Mouse (Mus musculus) monocyte, adult 2 months (primary cell): Measurements from ENCODE around the gene Mif.
"Not testable (repeated sequence)": the region's sequence is repeated elsewhere in the genome, so short reads cannot be mapped to it uniquely, and the experiment has no call there.

ENCODE experiments used
- DNase-seq, 2 experiments: peaks; one replicate each; pipeline ENCODE4 v3.0.0; 2022; ENCODE audit warnings: low spot score in 2 of 2, low read depth in 1 of 2

The Mif gene

DNA sequence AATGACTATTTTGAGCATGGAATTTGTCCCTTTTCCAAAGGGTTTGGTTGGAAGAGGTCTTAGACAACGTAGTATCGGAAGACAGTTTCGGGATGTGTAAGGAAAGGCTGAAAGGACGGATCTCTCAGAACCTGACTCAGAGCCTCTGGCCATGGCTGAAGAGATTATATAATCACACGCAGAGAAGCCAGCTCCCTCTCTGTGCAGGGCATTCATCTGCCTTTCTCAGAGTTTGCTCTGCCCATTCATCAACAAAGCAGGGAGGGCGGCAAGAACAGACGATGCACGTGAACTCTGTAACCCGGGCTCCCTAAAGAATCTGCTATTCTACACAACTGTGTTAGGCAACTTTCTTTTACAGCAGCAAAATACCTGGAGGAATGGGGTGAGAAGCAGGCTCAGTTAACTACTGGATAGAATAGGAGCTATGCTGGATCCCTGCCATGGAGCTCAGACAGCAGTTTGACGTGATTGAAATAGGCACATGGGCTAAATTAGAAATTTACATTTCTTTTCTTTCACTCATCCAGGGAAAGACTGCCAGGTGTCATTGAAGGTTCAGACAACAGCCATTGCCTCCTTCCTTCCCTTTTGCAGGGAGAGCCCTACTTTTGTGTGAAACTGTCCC is 13.6 kb upstream of the Mif start:
- DNase-seq: no peak

DNA sequence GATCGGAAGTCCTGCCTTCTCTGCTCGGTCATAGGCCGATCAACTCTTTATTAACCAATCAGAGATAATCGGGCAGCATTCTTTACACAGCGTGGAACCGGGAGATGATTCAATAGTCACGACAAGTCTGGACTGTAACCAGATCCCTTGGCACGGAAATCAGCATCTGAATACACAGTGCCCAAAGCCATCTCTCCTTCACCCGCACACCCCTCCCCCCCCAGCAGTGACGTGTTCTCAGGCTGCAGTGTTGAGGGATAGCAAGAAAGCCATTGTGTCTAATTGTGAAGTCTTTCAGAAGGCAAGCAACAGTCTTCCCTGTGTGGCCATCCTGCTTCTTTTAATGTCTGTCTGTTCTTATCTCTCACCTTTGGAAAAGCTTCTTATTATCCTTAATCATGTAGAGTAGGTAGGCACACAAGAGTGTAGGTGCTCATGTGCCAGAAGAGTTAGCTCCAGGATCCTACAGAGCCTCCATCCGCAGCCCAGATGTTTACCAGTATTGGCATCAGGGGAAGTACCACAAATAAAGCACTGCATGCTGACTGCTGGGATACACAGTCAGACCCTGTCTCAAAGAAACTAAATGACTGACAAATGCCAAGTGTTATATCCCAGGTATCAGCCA is 13.0 kb upstream of the Mif start:
- DNase-seq: no peak

DNA sequence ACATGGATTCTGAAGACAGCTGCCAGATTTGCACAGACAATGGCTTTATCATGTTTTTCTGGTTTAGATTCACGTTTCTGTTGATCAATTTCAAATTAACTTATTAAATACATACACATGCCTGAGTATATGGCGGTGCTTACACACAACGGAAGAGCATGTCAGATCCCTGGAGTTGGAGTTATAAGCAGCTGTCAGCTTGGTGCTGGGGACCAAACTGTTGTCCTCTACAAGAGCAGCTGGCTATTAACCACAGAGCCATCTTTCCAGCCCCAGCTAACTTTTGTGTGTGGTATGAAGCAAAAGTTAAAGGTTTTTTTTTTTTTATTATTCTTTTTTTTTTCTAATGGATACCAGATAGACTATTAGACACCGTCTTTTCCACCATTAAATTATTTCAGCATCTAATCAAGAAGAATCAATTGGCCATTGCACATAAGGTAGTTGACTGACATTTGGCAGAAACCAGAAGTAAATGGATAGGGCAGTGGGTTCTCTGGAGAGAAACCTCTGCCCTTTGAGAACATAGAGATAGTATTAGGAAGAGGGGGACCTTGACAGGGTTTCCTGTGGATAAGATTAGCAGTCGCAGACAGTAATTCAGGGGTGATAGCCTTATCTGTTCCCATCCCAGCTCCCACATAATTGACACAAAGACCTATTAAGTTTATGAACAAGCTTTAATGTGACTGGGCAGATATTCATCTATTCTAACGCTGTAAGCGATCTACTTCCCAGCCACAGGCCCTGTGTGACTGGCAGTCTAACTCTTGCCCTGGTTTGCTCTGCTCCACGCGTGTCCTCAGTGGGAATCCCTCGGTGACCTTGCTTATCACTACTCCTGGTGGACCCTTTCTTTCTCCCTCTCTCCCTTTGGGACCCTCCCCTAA is 12.2 kb upstream of the Mif start:
- no peak for DNase-seq

DNA sequence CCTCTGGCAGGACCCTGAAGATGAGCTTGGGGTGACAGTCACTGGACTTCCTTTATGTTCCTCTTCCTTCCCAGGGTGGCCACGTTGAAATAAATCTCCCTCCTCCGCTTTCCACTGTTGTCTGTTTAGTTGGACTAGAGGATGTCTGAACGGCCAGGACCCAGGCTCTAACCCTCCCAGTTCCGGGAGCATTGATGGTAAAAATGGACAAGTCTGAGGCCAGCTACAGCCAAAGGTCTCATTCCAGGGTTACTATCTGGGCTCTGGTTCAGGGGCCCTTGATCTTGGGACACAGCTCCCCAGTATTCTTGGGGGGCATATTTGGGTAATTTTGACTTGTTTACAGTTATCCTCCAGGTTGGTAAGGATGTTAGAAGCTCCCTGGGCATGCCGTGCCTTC is 1.5 kb upstream of the Mif start:
- DNase-seq: no peak

DNA sequence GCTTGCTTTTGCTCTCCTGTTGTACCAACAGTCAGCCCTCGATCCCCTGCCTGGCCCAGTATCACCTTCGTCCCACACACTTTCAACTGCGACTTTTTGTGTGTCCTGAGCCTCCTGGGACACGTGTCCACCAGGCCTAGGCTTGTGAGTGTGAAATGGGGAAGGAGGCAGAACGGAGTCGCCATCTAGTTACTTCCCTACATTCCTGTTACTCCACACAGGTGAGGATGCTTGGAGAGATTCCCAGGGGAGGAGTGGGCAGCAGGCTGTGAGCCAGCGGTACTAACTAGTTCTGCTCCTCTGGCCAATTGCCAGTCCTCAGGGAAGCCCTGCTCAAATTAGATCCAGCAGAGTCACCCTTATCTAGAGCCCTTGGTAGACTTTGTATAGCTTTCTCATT is 706 bp upstream of the Mif start:
- no peak for DNase-seq

DNA sequence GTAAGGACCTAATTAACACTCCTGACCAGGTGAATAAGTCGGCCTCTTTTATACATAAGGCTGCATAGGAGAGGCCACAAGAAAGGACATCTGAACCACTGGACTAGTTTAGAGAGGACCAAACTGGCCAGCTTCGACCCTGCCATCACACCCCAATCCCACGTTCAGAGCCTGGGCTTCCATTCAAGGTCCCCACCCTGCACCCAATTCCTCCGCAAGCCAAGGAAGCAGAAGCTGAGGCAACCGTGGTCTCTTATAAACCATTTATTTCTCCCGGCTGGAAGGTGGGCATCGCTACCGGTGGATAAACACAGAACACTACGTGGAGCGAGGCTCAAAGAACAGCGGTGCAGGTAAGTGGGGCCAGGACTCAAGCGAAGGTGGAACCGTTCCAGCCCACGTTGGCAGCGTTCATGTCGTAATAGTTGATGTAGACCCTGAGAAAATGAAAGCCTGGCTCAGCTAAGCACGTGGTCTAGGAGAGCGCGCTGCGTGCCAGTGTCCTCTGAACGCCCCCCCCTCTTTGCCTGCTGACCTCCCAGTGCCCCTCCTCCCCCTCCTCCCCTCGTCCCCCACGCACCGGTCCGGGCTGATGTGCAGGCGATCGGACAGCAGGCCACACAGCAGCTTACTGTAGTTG is 813 bp downstream of the Mif start:
- no peak for DNase-seq

DNA sequence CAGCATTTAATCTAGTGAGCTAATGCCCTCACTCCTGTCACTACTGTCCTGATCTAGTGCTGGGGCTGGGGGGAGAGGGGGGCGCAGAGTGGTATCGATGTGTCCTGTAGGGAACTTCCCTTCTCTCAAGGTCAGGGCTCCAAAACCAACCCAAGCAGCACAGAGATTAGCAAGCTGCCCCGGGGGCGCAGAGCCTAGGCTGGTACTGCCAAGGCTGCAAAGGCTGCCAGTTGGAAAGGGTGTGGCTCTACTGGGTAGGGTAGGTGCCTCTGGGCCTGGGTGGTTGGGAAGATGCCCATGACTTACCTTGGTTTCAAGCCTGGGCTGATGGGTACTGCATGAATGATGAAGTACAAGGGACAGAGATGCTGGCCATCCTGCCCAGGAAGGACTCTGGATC is 2.4 kb downstream of the Mif start:
- DNase-seq: no peak

DNA sequence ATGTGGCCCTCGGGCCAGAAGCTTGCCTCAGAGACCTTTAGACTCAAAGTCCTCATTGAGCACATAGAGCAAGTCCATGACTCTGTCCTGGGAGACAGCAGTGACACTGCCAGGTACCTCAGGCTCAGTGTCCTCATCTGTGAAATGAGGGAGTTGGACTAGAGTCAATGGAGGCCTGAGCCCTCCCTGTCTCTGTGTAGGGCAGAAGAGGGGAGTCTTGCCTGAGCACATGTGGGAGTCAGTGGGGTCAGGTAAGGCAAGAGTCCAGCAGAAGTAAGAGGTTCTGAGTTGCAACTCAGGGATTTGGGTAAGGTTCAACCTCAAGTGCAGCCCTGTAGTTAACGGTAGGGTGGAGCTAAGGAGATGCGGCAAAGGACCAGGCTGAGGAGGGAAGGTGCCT is 3.1 kb downstream of the Mif start:
- no peak for DNase-seq

DNA sequence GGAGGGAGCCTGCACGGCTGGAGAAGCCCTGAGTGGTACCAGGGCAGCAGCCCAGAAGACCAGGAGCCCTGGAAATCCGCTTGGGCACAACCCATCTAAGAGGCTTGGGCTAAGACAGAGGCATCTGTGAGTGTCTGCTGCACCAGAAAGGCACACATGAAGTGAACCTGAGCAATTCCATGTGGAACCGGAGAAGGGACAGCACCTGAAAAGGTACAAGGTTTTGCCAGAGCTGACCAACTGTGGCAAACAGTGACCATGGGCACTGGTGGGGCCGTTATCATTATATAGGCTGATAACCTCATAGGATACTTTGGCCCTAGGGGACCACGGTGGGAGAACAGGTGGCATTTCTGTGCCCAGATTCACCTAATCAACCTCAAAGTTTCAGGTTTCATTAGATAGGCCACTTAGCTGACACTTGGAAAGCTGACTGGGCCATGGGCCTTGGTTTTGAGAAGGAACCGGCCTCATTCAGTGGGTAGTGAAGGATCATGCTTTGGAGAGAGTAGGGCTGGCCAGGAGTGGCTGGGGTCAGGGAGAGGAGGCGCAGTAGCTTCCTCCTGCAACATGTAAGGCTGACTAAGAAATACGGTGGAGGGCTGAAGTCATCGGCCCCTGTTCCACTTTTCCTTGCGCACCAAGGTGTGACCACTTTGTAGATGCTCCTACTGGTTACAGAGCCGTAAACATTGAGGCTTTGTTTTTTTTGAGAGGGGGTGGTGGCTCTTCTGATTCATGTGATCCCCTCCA is 3.7 kb downstream of the Mif start:
- DNase-seq: no peak

DNA sequence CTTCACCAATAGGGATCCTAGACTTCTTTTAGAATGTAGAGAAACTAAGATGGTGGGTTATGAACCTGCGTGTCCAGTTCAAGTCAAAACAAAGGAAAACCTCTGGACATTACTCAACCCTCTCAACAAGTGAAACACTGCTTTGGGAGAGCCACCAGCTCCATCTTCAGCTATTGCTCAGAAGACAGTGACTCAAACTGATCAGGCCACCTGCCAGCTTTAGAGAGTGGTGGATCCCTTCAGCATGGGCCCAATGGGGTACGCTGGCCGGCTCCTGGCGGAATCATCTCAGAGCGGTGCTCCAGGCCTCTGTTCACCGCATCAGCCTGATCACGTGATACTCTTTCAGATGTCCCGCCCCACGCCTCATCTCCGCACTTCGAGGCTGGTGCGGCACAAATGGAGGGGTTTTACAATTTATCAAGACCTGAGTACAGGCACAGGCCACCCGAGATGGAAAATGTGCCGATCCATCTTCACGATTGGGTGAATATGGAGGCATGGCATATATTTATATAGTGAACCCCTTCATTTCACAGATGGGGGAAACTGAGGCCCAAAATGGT is 4.5 kb downstream of the Mif start:
- DNase-seq: no peak

DNA sequence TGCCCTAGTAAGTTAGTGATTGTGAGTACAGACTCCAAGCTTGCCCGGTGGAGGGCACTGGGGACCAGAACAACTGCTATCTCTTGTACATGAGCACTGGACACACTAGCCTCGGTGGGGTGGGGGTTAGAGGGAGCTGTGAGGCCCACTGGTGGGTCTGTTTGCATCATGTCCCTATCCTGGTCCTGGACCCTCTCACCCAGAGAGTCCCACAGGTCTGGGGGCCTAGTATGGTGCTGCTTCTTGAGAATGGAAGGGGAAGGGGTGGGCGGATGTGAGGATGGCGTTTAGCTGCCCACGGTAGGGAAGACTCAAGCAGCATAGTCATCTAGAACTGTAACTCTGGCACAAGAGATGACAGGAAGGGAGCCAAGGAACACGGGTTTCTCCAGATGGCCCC is 5.2 kb downstream of the Mif start:
- DNase-seq: no peak

DNA sequence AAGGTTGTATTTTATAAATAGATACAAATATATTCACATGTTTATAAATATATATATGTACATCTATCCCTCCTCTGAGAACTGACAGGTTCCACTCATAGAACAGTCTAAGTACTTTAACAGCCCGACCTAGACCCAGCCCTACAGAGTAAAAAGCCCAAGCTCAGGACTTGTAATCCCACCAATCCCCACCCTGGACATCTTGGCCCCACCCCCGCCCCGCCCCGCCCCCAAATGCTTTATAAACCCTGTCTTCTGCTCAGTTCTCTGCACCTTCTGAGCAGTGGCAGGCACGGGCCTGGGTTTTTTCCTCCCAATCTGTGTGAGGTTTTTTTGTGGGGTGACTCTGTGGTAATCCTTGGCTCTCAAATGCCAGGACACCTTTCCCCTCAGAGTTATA is 5.9 kb downstream of the Mif start:
- DNase-seq: no peak

DNA sequence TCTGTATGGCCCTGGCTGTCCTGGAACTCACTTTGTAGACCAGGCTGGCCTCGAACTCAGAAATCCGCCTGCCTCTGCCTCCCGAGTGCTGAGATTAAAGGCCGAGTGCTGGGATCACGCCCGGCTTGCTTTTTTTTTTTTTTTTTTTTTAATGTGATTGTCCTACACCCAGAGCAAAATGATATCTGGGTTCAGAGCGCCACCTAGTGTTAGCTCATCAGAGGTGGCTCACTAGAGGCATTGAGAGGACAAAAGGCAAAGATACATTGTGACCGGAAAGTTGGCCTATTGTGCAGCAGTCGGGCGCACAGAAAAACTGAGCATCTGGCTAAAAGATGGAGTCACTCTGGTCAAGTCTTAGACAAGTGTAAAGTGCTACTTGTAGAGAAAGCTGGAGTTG is 6.6 kb downstream of the Mif start:
- peak in 1 of 2 experiments; percentile 69 for DNase-seq

DNA sequence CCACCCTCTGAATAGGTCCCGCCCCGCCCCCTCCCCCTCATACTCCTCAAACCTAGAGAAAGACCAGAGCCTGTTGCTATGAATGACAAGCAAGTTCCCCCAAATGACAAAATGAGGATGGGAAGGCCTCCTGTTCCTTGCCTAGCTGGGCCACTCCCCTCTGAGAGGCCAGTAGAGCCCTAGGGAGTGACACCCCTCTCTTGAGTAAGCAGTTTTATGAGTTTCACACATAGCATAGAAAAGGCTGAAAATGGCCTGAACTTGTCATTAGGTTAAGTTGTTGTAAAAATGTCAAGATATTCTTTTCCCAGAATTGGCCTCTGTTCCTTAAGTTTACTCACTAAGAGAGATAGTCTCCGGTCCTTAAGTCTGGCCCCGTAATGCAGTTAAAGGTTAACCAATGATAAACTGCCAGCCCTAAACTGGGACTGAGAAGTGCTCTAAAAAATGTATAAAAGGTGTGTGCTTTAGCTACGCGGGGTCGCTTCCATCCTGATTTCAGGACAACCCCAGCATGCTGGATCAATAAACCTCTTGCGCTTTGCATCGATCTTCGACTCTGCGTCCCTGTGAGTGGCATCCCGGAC is 7.4 kb downstream of the Mif start:
- DNase-seq: no peak

DNA sequence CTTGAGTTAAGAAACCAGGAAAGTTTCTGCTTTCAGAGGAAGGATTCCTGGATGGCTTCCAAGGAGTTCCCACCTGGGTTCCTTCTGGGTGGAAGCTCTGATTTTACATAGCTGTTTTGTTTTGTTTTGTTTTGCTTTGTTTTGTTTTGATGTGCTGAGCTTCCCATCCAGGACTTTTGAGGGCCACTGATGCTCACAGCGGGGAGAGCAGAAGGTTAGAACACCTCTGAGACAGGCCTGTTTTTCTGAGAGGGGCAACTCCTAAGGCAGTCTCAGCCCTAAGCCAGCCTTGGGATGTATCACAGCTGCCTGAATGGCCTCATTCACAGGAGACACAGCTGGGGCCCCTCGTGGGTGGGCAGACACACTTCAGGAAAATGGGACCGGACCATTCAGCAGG is 8.4 kb downstream of the Mif start:
- no peak for DNase-seq

DNA sequence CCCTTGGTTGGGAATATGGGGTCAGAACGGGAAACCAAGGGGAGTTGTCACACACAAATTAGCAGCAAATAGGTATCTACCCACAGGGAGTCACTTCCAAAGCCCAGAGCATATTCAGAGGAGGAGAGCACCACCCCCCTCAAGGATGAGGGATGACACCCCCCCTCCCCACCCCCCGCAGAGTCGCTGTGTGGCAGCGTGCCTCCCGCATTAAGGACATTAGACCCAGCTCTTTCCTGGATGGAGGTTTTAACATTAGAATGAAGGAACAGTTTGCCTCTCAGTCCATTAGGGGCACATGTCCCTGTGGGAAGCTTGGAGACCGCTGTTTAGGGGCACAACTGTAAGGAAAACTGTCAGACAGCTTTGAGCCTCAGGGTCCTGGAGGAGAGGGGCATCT is 9.0 kb downstream of the Mif start:
- no peak for DNase-seq

DNA sequence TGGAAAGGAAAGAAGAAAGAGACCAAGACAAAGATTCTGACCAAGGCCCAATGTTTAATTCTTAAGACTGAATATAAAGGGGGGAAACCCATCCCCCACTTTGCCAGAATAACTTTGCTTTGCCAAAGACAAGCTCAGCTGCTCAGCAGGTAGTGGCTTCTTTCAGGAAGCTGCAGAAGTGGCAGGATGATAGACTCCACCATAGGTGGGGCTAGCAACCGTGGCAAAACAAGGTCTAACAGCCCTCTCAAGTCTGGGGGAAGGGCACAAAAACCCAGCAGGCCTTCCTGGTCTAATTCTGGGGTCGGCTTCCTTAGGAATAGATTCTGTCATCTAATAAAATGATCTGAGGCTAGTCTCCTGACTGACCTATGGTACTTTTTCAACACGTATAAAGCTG is 11.7 kb downstream of the Mif start:
- no peak for DNase-seq

DNA sequence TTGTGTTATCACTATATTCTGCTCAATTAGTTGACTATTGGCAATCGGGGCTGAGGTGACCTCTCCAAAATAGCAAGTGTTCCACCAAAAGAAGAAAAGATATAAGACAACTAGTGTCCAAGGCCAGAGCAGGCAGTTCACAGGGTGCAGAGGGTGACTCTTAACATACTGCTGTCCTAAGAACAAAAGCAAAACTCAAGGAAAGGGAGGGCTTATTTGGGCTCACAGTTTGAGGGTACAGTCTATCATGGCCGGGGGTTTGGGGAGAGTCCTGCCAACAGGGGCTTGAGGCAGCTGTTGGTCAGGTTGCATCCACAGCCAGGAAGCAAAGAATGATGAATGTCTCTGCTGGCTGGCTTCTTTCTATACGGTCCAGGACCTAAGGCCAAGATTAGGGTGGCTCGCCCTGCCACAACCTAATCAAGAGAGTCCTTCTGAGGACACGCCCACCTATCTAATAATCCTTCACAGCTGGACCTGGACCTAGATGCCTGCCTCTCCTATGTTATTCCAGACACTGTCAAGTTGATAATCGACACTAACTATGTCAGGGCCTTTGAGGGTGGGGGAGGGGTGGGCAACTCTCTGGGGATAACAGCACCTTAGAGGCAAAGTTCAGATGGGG is 14.6 kb downstream of the Mif start:
- no peak for DNase-seq

DNA sequence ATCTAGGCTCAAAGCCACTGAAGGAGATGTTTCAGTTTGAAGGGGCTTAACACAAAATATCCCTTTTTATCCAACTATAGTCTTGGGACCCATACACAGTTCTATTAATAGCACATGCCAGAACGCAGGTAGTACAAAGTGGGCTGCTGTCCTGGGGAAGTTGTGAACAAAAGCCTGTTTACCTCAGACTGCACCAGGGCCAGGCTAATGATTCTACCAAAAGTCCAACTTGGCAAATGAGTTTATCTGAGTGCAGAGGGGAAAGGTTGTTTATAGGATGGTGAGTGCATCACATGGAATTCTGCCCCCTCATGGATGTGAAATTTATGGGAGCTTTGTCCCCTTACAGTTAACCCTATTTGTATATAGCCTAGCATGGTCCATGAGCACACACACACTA is 15.2 kb downstream of the Mif start:
- DNase-seq: no peak

DNA sequence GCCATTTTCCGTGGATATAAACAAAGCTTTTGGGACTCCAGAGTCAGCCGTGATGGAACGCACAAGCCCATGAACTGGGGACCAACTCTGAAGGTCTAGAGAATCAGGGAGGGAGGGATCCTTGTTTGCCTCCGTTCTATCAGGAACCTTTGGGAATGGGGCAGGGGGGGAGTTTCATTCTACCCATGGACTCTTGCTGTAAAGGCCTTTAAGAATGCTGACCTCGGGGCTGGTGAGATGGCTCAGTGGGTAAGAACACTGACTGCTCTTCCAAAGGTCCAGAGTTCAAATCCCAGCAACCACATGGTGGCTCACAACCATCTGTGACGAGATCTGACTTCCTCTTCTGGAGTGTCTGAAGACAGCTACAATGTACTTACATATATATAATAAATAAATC is 16.1 kb downstream of the Mif start:
- not testable (repeated sequence) for DNase-seq
